Mouse (Mus musculus) gastrocnemius, adult 2 months (tissue): ENCODE measurements around the gene Pprc1. TPM values are rescaled to one million over a fixed set of nuclear protein-coding genes. Genes with fewer than 3 reads are reported as not detected.

ENCODE experiments used
- DNase-seq: peaks from one replicate; pipeline ENCODE4 v3.0.0; 2022
- H3K27ac ChIP-seq: fragments of 200-600 bp; 2 replicates; pipeline ENCODE4 v1.8.1; 2022; ENCODE audit warnings: mild to moderate bottlenecking
- H3K4me3 ChIP-seq: fragments of 200-600 bp; 2 replicates; pipeline ENCODE4 v1.8.1; 2022; ENCODE audit warnings: mild to moderate bottlenecking, moderate library complexity
- CTCF ChIP-seq: fragments of 200-600 bp; IDR thresholded peaks from 2 replicates; pipeline ENCODE4 v1.8.1; 2022; ENCODE audit warnings: antibody characterized with exemption, mild to moderate bottlenecking, moderate library complexity
- intact Hi-C: fragments of 180-260 bp; cut with DNase I; formaldehyde crosslinking; loops from one replicate; pipeline ENCODE4 v1.15.1; 2025
- total RNA-seq, 2 experiments: library from RNA; stranded (reverse); gene quantifications; 2 replicates each; pipeline ENCODE4 v1.2.3; 2021

The Pprc1 gene
- total RNA-seq, 2 experiments from 2014 or later, result 15.0 to 24.0 TPM

- Histone ChIP-seq H3K27ac (peak within 1 kb of the TSS; percentile 98), H3K4me3 (peak within 1 kb of the TSS; percentile 95)
- intact Hi-C loops, result loop anchor here (5.0 kb wide), 1 partner anchor 496 kb away; the partner anchor contains the start of genes Arl3 and Sfxn2
- peak; percentile 99 for DNase-seq
- TF ChIP-seq CTCF, result no peak
Observed at GRCm38 (mm10) chr19:46075616-46076607, 31.2 kb downstream of the Pprc1 start, which contains the start of gene Nolc1. Gene Nolc1, plus strand, starts transcription at chr19:46075863.

- Histone ChIP-seq H3K4me3 (no peak overlapping the region), H3K27ac (no peak overlapping the region)
- no peak for DNase-seq
- intact Hi-C loops, result loop anchor here (5.0 kb wide), 1 partner anchor 494 kb away; the partner anchor contains the start of genes Arl3 and Sfxn2
- TF ChIP-seq CTCF, result no peak
Observed at GRCm38 (mm10) chr19:46078535-46078934, 33.8 kb downstream of the Pprc1 start.

- intact Hi-C loops, result loop anchor here (5.0 kb wide), 1 partner anchor 42 kb away; no protein-coding TSS in a partner anchor
- no peak for DNase-seq
Observed at GRCm38 (mm10) chr19:46085185-46085584, 40.5 kb downstream of the Pprc1 start.

DNA sequence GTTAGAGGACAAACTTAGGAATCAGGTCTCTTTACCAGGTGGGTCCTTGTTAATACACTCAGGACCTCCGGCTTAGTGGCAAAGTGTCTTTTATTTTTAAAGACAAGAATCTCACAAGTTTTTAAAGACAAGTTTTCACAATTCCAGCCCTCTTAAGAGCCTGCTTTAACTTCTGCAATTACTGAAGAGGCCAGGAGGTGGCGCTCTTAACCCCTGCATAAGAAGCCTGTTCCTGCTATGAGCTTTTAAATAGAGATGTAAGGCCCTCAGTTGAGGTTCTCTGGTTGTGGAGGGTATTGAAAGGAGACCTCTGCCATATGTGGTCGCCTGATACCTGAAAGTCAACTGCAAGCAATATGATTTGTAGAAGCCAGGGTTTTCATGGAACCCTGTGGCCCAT is 41.7 kb downstream of the Pprc1 start:
- intact Hi-C loops, result loop anchor here (2.0 to 5.0 kb wide), 3 partner anchors 41 to 222 kb away; no protein-coding TSS in a partner anchor
- Histone ChIP-seq H3K4me3 (no peak overlapping the region), H3K27ac (no peak overlapping the region)
- TF ChIP-seq CTCF, result peak; percentile 88
- peak; percentile 48 for DNase-seq

More at GRCm38 (mm10) chr19:46085185-46085584, 40.5 kb downstream of the Pprc1 start:
- H3K27ac ChIP-seq, result no peak overlapping the region
- no peak for TF ChIP-seq CTCF
- H3K4me3 ChIP-seq, result no peak overlapping the region

DNA sequence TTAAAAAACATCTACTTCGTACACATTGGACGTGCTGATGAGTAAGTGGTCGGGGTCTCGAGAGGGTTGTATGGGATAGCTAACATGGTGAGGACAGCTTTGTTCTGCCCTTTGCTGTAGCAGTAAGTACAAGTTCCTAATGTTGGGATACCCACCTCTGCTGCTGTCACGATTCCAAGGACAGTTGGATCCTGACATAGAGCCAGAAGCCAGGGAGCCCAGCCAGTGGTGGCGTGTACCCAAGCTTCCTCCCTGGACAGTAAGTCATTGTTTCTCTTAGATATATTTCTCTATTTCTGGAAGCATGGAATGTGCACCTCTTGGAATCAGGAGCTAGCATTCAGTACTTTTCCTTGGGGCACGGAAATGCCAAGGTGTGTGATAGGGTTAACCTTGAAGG is 43.2 kb downstream of the Pprc1 start:
- H3K4me3 ChIP-seq, result no peak overlapping the region

DNA sequence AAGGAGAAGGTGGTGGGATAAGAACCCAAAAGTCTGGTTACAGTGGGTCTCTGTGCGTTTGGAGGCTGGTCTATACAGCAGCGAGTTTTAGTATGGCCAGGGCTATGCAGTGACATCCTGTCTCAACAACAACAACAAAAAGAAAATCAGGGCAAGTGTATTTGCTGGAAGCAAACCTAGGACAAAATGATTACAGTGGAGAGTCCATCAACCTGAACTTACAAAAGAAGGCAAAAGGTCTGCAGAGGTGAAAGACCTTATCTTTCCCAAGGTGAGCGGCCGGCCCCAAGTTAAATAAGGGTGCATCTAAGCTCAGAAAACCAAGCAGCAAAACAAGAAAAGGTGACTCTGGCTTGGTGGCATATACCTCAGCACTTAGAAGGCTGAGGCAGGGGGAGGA is 47.0 kb downstream of the Pprc1 start:
- DNase-seq, result no peak
- intact Hi-C loops, result no loop called here
- H3K27ac ChIP-seq, result no peak overlapping the region
- no peak overlapping the region for H3K4me3 ChIP-seq
- no peak for TF ChIP-seq CTCF

More for the DNA sequence above, 43.2 kb downstream of the Pprc1 start:
- intact Hi-C loops, result loop anchor here (2.0 to 5.0 kb wide), 3 partner anchors 39 to 221 kb away; no protein-coding TSS in a partner anchor
- no peak overlapping the region for H3K27ac ChIP-seq
- TF ChIP-seq CTCF, result no peak
- peak; percentile 29 for DNase-seq

GRCm38 (mm10) chr19:46094144-46094543 is 49.5 kb downstream of the Pprc1 start:
- Histone ChIP-seq H3K4me3 (no peak overlapping the region), H3K27ac (no peak overlapping the region)
- no peak for TF ChIP-seq CTCF
- no peak for DNase-seq
- intact Hi-C loops, result no loop called here

DNA sequence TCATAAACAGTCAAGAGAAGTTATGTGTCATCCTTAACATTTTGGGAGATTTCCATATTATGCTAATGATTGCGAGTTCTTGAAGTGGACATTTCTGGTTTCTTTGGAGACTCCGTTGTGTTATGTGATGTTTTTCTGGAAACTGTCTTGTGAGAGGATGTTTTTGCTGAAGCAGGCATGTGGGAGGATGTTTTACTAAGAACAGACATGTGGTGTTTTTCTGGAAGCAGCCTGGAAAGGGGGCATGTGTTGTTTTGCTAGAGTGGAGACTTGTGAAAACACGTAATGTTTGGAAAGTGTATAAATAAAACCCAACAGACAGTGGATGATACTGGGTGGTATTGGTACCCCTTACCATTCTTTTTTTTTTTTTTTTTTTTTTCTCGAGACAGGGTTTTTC is 50.6 kb downstream of the Pprc1 start:
- H3K27ac ChIP-seq, result no peak overlapping the region
- H3K4me3 ChIP-seq, result no peak overlapping the region
- intact Hi-C loops, result no loop called here
- TF ChIP-seq CTCF, result no peak
- DNase-seq, result no peak

GRCm38 (mm10) chr19:46096396-46096795 is 51.7 kb downstream of the Pprc1 start:
- no peak for DNase-seq
- TF ChIP-seq CTCF, result no peak
- intact Hi-C loops, result no loop called here
- Histone ChIP-seq H3K27ac (no peak overlapping the region), H3K4me3 (no peak overlapping the region)

DNA sequence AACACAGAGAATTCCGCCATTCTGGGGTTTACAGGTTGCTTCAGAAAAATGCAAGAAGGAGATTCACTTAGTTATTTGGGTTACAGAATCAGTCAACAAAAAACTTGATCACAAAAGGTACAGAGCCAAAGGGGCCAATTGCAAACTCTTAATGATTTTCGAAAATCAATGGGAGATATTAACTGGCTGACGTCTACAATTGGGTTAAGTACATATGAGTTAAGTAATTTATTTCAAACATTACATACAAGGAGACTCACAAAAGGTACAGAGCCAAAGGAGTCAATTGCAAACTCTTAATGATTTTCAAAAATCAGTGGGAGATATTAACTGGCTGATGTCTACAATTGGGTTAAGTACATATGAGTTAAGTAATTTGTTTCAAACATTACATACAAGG is 54.9 kb downstream of the Pprc1 start:
- TF ChIP-seq CTCF, result no peak
- intact Hi-C loops, result no loop called here
- DNase-seq, result no peak
- Histone ChIP-seq H3K4me3 (no peak overlapping the region), H3K27ac (no peak overlapping the region)

DNA sequence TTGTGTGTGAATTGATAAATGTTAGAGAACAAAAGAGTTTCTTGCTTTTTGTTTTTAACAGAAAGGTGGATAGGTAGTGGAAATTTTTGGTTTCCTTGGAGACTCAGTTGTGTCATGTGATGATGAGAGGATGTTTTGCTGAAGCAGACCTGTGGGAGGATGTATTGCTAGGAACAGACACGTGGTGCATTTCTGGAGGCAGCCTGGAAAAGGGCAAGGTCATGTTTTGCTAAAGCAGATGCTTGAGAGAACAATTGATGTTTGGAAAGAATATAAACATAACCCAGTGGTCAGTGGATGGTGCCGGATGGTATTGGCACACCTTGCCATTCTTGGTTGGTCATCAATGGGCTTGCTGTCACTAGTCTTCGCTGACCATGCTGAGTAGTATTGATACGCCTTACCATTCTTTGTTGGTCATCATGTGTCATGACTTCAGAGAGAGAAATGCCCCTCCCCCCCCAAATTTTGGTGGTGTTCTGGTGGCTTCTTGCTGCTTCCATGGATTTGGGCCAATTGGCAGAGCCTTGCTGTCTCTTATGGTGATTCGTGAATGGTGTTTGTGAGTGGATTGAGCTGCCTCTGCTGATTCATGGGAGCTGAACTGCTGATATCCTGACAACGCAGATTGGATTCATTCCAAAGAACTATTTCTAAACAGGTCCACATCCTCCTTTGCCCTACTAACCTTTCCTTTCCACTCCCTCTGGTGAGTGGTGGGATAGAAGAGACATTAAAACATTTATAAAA is 58.9 kb downstream of the Pprc1 start:
- H3K27ac ChIP-seq, result no peak overlapping the region
- no peak for DNase-seq
- no peak for TF ChIP-seq CTCF

GRCm38 (mm10) chr19:46104187-46104557 is 59.5 kb downstream of the Pprc1 start:
- intact Hi-C loops, result no loop called here
- no peak for DNase-seq
- TF ChIP-seq CTCF, result no peak
- Histone ChIP-seq H3K27ac (no peak overlapping the region), H3K4me3 (no peak overlapping the region)

More for the DNA sequence above, 58.9 kb downstream of the Pprc1 start:
- no peak overlapping the region for H3K4me3 ChIP-seq
- intact Hi-C loops, result no loop called here
